Comparison of ENCODE assay signal across 8 mouse cellular contexts in genomic region chr7:141193348-141193856, GRCm38 (mm10). TPM values are rescaled to one million over a fixed set of nuclear protein-coding genes. Genes with fewer than 3 reads are reported as not detected.
DNase-seq lines count a peak whose midpoint lies in the region; ATAC-seq and TF ChIP-seq lines count a peak whose summit lies in the region.

No protein-coding gene starts in this region.

- no peak for TF ChIP-seq CTCF in bone marrow macrophage, adult 2 months (IDR thresholded peaks at IDR 0.05; ENCODE audit: low read depth, low read length)
- no peak for TF ChIP-seq CTCF in kidney, adult 2 months (conservative IDR thresholded peaks at IDR 0.05; ENCODE audit: insufficient read depth, insufficient read length, low read depth, low read length)

- peak overlapping the region; percentile 93 for H3K4me2 ChIP-seq in forebrain, embryonic 16.5 days (ENCODE audit: low read length)
- H3K4me2 ChIP-seq in liver, embryonic 16.5 days (ENCODE audit: low read depth, low read length): peak overlapping the region; percentile 92
- H3K4me2 ChIP-seq in neural tube, embryonic 11.5 days (ENCODE audit: low read depth): peak overlapping the region; percentile 98

- TF ChIP-seq POLR2A in bone marrow macrophage, adult 2 months (IDR thresholded peaks at IDR 0.05; ENCODE audit: borderline replicate concordance, low read depth, low read length): no peak
- TF ChIP-seq POLR2A in kidney, adult 2 months (IDR thresholded peaks at IDR 0.05; ENCODE audit: low read depth, low read length): no peak

- peak overlapping the region; percentile 96 for H3K9ac ChIP-seq in forebrain, embryonic 16.5 days (replicated peaks; ENCODE audit: low read depth, low read length)
- H3K9ac ChIP-seq in liver, embryonic 16.5 days (ENCODE audit: low read depth, low read length): peak overlapping the region; percentile 91
- H3K9ac ChIP-seq in neural tube, embryonic 11.5 days (ENCODE audit: low read length): peak overlapping the region; percentile 94

- H3K27ac ChIP-seq in bone marrow macrophage, adult 2 months (ENCODE audit: insufficient read depth, low read depth, low read length): peak overlapping the region; percentile 40
- H3K27ac ChIP-seq in forebrain, embryonic 16.5 days (ENCODE audit: low read length): peak overlapping the region; percentile 48; the same call in 1 of the 2 replicates
- peak overlapping the region; percentile 33 for H3K27ac ChIP-seq in kidney, adult 2 months (ENCODE audit: insufficient read depth, low read depth, low read length)
- H3K27ac ChIP-seq in liver, embryonic 16.5 days (ENCODE audit: low read length): peak overlapping the region; percentile 82
- H3K27ac ChIP-seq in neural tube, embryonic 11.5 days (ENCODE audit: low read depth, low read length): peak overlapping the region; percentile 64

- peak; percentile 55 to 65 for DNase-seq in lung, adult 18-20 months
- no peak for DNase-seq in lung, postnatal 25 days (ENCODE audit: low spot score)
- peak; percentile 56 for DNase-seq in kidney, adult 2 months
- no peak for DNase-seq in neural tube, embryonic 11.5 days (ENCODE audit: low spot score)
- no peak for DNase-seq in retina, embryonic 14.5 days (ENCODE audit: low spot score)

- peak overlapping the region; percentile 82 for H3K4me3 ChIP-seq in bone marrow macrophage, adult 2 months (ENCODE audit: insufficient read depth, low read length)
- peak overlapping the region; percentile 88 for H3K4me3 ChIP-seq in forebrain, embryonic 16.5 days (replicated peaks; ENCODE audit: low read length)
- H3K4me3 ChIP-seq in kidney, adult 2 months (ENCODE audit: insufficient read depth, low read depth, low read length): peak overlapping the region; percentile 77
- peak overlapping the region; percentile 92 for H3K4me3 ChIP-seq in liver, embryonic 16.5 days (ENCODE audit: low read depth, low read length)
- peak overlapping the region; percentile 94 for H3K4me3 ChIP-seq in neural tube, embryonic 11.5 days (ENCODE audit: low read depth, low read length)

- WGBS in forebrain, embryonic 16.5 days: 1% methylated on average over 39 of the region's 43 CpGs
- under 1% methylated on average over 43 of the region's 43 CpGs for WGBS in kidney, adult 2 months
- under 1% methylated on average over 42 of the region's 43 CpGs for WGBS in liver, embryonic 16.5 days (ENCODE audit: insufficient replicate concordance)
- WGBS in neural tube, embryonic 11.5 days: under 1% methylated on average over 43 of the region's 43 CpGs

- H3K4me1 ChIP-seq in bone marrow macrophage, adult 2 months (ENCODE audit: control insufficient read depth, insufficient read depth, low read length): peaks cover 6% of the 10 kb centered on the region
- peaks cover 20% of the 10 kb centered on the region for H3K4me1 ChIP-seq in forebrain, embryonic 16.5 days (replicated peaks; ENCODE audit: control insufficient read depth, insufficient read depth, low read length)
- H3K4me1 ChIP-seq in kidney, adult 2 months (ENCODE audit: control insufficient read depth, insufficient read depth, low read length): peaks cover 8% of the 10 kb centered on the region; the same call in 1 of the 2 replicates
- H3K4me1 ChIP-seq in liver, embryonic 16.5 days (ENCODE audit: control insufficient read depth, low read depth, low read length): peaks cover 47% of the 10 kb centered on the region
- peaks cover 12% of the 10 kb centered on the region for H3K4me1 ChIP-seq in neural tube, embryonic 11.5 days (ENCODE audit: control insufficient read depth, insufficient read depth, low read length)

- 0 out of 2 replicates have a peak, but pooled peaks have one; percentile 7 for ATAC-seq in forebrain, embryonic 16.5 days
- ATAC-seq in liver, embryonic 16.5 days (ENCODE audit: low read depth): peak; percentile 24; the same call in 1 of the 2 replicates
- no peak for ATAC-seq in neural tube, embryonic 11.5 days (ENCODE audit: insufficient read depth, low FRiP score, low TSS enrichment)

- H3K9me3 ChIP-seq in forebrain, embryonic 16.5 days (ENCODE audit: control insufficient read depth, low read length): no peaks in the 10 kb centered on the region
- no peaks in the 10 kb centered on the region for H3K9me3 ChIP-seq in liver, embryonic 16.5 days (replicated peaks; ENCODE audit: control insufficient read depth, low read length)
- H3K9me3 ChIP-seq in neural tube, embryonic 11.5 days (ENCODE audit: control insufficient read depth, low read length): no peaks in the 10 kb centered on the region

- H3K27me3 ChIP-seq in forebrain, embryonic 16.5 days (replicated peaks; ENCODE audit: control insufficient read depth, insufficient read depth, low read length): no peaks in the 10 kb centered on the region
- H3K27me3 ChIP-seq in kidney, adult 2 months (replicated peaks; ENCODE audit: control insufficient read depth, insufficient read depth, low read length): no peaks in the 10 kb centered on the region
- no peaks in the 10 kb centered on the region for H3K27me3 ChIP-seq in liver, embryonic 16.5 days (ENCODE audit: control insufficient read depth, insufficient read depth, low read depth, low read length)
- H3K27me3 ChIP-seq in neural tube, embryonic 11.5 days (ENCODE audit: control insufficient read depth, insufficient read depth, low read length): no peaks in the 10 kb centered on the region

- H3K36me3 ChIP-seq in forebrain, embryonic 16.5 days (ENCODE audit: control insufficient read depth, insufficient read depth): peaks cover 22% of the 10 kb centered on the region
- H3K36me3 ChIP-seq in kidney, adult 2 months (ENCODE audit: control insufficient read depth, insufficient read depth, low read length): peaks cover 2% of the 10 kb centered on the region; the same call in 1 of the 2 replicates
- H3K36me3 ChIP-seq in liver, embryonic 16.5 days (ENCODE audit: control insufficient read depth, insufficient read depth): peaks cover 30% of the 10 kb centered on the region
- peaks cover 5% of the 10 kb centered on the region for H3K36me3 ChIP-seq in neural tube, embryonic 11.5 days (ENCODE audit: control insufficient read depth, insufficient read depth, low read length)

RNA-seq across cellular contexts. Expression of gene Hras, which starts 0.4 kb away (rescaled TPM):
- 29.7 and 36.1 TPM in 2 replicates for polyA plus RNA-seq in bone marrow macrophage, adult 2 months (2012; ENCODE audit: insufficient read depth, insufficient read length, missing spikeins)
- polyA plus RNA-seq in forebrain, embryonic 16.5 days (2015; fragmentation: Nextera tagmentation; extraction: Ambion mirVana): 105 and 113 TPM in 2 replicates
- polyA plus RNA-seq in kidney, adult 2 months (2012; rRNA removed): 93.5 and 96.0 TPM in 2 replicates
- 35.3 and 40.1 TPM in 2 replicates for polyA plus RNA-seq in liver, embryonic 16.5 days (2015; fragmentation: Nextera tagmentation; extraction: Ambion mirVana)
- 111 and 122 TPM in 2 replicates for polyA plus RNA-seq in neural tube, embryonic 11.5 days (2014; fragmentation: Nextera tagmentation; extraction: Ambion mirVana)

RNA-seq across cellular contexts. Expression of gene Lrrc56, which starts 0.6 kb away (rescaled TPM):
- 3.4 and 4.1 TPM in 2 replicates for polyA plus RNA-seq in bone marrow macrophage, adult 2 months (2012; ENCODE audit: insufficient read depth, insufficient read length, missing spikeins)
- 10.0 and 13.9 TPM in 2 replicates for polyA plus RNA-seq in forebrain, embryonic 16.5 days (2015; fragmentation: Nextera tagmentation; extraction: Ambion mirVana)
- 9.6 and 13.5 TPM in 2 replicates for polyA plus RNA-seq in kidney, adult 2 months (2012; rRNA removed)
- polyA plus RNA-seq in liver, embryonic 16.5 days (2015; fragmentation: Nextera tagmentation; extraction: Ambion mirVana): 8.3 and 9.5 TPM in 2 replicates
- 9.1 and 9.5 TPM in 2 replicates for polyA plus RNA-seq in neural tube, embryonic 11.5 days (2014; fragmentation: Nextera tagmentation; extraction: Ambion mirVana)

RNA-seq across cellular contexts. Expression of gene Lmntd2, which starts 20.5 kb away (rescaled TPM):
- polyA plus RNA-seq in bone marrow macrophage, adult 2 months (2012; ENCODE audit: insufficient read depth, insufficient read length, missing spikeins): 0.88 TPM in 1 of 2 replicates, not detected in the other
- 0.76 and 1.2 TPM in 2 replicates for polyA plus RNA-seq in forebrain, embryonic 16.5 days (2015; fragmentation: Nextera tagmentation; extraction: Ambion mirVana)
- 5.7 and 6.0 TPM in 2 replicates for polyA plus RNA-seq in kidney, adult 2 months (2012; rRNA removed)
- 0.80 and 0.84 TPM in 2 replicates for polyA plus RNA-seq in liver, embryonic 16.5 days (2015; fragmentation: Nextera tagmentation; extraction: Ambion mirVana)
- 1.9 and 2.0 TPM in 2 replicates for polyA plus RNA-seq in neural tube, embryonic 11.5 days (2014; fragmentation: Nextera tagmentation; extraction: Ambion mirVana)

RNA-seq across cellular contexts. Expression of gene Rnh1, which starts 20.7 kb away (rescaled TPM):
- polyA plus RNA-seq in bone marrow macrophage, adult 2 months (2012; ENCODE audit: insufficient read depth, insufficient read length, missing spikeins): 131 and 141 TPM in 2 replicates
- 41.0 and 45.7 TPM in 2 replicates for polyA plus RNA-seq in forebrain, embryonic 16.5 days (2015; fragmentation: Nextera tagmentation; extraction: Ambion mirVana)
- 159 and 190 TPM in 2 replicates for polyA plus RNA-seq in kidney, adult 2 months (2012; rRNA removed)
- polyA plus RNA-seq in liver, embryonic 16.5 days (2015; fragmentation: Nextera tagmentation; extraction: Ambion mirVana): 70.1 and 71.7 TPM in 2 replicates
- polyA plus RNA-seq in neural tube, embryonic 11.5 days (2014; fragmentation: Nextera tagmentation; extraction: Ambion mirVana): 69.5 and 69.7 TPM in 2 replicates

RNA-seq across cellular contexts. Expression of gene Rassf7, which starts 22.3 kb away (rescaled TPM):
- polyA plus RNA-seq in bone marrow macrophage, adult 2 months (2012; ENCODE audit: insufficient read depth, insufficient read length, missing spikeins): 3.5 and 3.9 TPM in 2 replicates
- polyA plus RNA-seq in forebrain, embryonic 16.5 days (2015; fragmentation: Nextera tagmentation; extraction: Ambion mirVana): 22.9 and 23.6 TPM in 2 replicates
- 59.1 and 72.2 TPM in 2 replicates for polyA plus RNA-seq in kidney, adult 2 months (2012; rRNA removed)
- polyA plus RNA-seq in liver, embryonic 16.5 days (2015; fragmentation: Nextera tagmentation; extraction: Ambion mirVana): 23.9 and 26.4 TPM in 2 replicates
- 34.4 and 45.7 TPM in 2 replicates for polyA plus RNA-seq in neural tube, embryonic 11.5 days (2014; fragmentation: Nextera tagmentation; extraction: Ambion mirVana)

Comparison
In these comparisons a context has a peak if more than half of its experiments do, and no peak if none do; other contexts are left out.
1. DNase-seq: peak in lung, adult 18-20 months (2 of 2) and kidney, adult 2 months (single experiment); none in lung, postnatal 25 days (single experiment), neural tube, embryonic 11.5 days (single experiment) and retina, embryonic 14.5 days (single experiment).
2. Peak in every context shown above with its lines, with median percentiles within 50 percentile points of each other: H3K27ac ChIP-seq, H3K4me3 ChIP-seq, H3K4me2 ChIP-seq and H3K9ac ChIP-seq.